Mouse (Mus musculus) T-helper 17 cell (primary cell): ENCODE measurements at regions not wholly inside any gene's neighbourhood (a gene's known extent, or its start where the extent isn't known, plus 50 kb on each side); places are given as distances from the start of the nearest gene placed in this dataset.

Source experiments
- in situ Hi-C, 2 experiments: fragments of 300-600 bp; cut with MboI, MseI; formaldehyde crosslinking; loops; 1 replicate in 1 of 2; 2 replicates in 1 of 2; pipeline ENCODE4 v1.15.1; 2025; ENCODE audit warnings: high pct_unique_total_duplicates in 2 of 2

GRCm38 (mm10) chr12:16191803-16192389 is 375.2 kb upstream of the Trib2 start:
- in situ Hi-C loops = loop anchor here in 1 of 2 experiments (5.0 kb wide), 1 partner anchor 95 kb away; no protein-coding TSS in a partner anchor

- in situ Hi-C loops = loop anchor here in 1 of 2 experiments (5.0 kb wide), 1 partner anchor 97 kb away; no protein-coding TSS in a partner anchor
These were observed 374.0 kb upstream of the Trib2 start for GRCm38 (mm10) chr12:16190706-16191105.

GRCm38 (mm10) chr12:16189441-16189840 is 372.7 kb upstream of the Trib2 start:
- in situ Hi-C loops = loop anchor here in 1 of 2 experiments (10.0 kb wide), 1 partner anchor 1605 kb away; no protein-coding TSS in a partner anchor

GRCm38 (mm10) chr12:16185976-16186515 is 369.3 kb upstream of the Trib2 start:
- in situ Hi-C loops = loop anchor here in 1 of 2 experiments (10.0 kb wide), 1 partner anchor 1609 kb away; no protein-coding TSS in a partner anchor

DNA sequence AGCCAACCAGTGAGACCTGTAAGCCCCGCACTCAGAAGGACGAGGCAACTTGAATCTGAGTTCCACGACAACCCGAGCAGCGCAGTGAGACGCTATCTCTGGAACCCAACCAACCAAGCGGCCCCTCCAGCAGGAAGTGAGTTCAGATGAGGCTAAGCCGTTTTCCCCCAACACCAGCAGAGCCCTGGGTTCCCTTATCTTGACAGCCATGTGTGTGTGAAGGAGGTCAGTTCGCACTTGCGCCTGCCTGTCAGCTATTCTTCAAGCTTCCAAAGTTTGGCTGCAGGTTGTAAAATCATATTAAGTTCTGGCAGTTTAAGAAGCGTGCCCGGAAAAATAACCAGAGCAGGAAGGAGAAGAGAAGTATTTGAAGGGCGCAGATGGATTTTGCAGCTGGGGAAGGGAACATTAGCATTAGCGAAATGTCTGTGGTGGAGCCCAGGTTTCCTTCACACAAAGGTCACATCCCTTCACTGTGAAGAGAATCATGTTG is 368.8 kb upstream of the Trib2 start:
- in situ Hi-C loops = loop anchor here in 1 of 2 experiments (10.0 kb wide), 1 partner anchor 1609 kb away; no protein-coding TSS in a partner anchor

GRCm38 (mm10) chr12:16183055-16183454 is 366.3 kb upstream of the Trib2 start:
- in situ Hi-C loops = loop anchor here in 1 of 2 experiments (10.0 kb wide), 1 partner anchor 1612 kb away; no protein-coding TSS in a partner anchor

DNA sequence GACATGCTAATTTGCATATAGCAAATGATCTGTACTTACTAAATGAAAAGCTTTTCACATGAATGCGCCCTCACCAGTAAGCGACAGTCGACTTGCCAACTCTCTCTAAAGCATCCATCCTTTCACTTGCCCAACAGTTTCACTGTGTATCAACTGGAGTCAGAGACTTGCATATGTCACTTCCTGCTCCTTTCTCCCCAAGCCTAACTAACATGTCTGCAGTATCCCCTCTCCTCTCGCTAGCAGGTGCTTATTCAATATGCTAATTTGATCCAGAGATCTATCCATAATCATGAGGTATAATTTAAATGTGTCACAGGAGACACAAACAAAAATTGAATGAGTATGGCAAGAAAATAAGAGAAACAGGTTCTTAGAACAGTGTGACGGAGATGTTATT is 364.9 kb upstream of the Trib2 start:
- in situ Hi-C loops = loop anchor here in 1 of 2 experiments (10.0 kb wide), 1 partner anchor 1613 kb away; no protein-coding TSS in a partner anchor

GRCm38 (mm10) chr12:16179897-16180296 is 363.2 kb upstream of the Trib2 start:
- in situ Hi-C loops = loop anchor here (10.0 kb wide), 2 partner anchors 365 to 1615 kb away; partner anchors contain the start of gene Trib2 (in 1 of the 2)

DNA sequence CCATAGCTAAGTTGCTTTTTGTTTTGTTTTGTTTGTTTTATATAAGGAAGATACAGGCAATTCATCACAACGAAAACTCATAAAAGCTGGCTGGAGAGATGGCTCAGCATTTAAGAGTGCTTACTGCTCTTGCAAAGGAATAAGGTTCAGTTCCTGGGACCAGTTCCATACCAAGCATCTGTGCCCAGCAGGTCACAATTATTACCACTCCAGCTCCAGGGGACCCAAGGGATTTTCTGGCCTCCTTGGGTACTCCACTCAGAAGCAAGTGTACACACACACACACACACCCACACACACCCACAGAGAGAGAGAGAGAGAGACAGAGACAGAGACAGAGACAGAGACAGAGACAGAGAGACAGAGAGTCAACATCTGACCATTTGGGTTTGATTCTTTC is 359.6 kb upstream of the Trib2 start:
- in situ Hi-C loops = loop anchor here in 1 of 2 experiments (10.0 kb wide), 1 partner anchor 362 kb away; the partner anchor contains the start of gene Trib2

GRCm38 (mm10) chr12:16172176-16172575 is 355.5 kb upstream of the Trib2 start:
- in situ Hi-C loops = loop anchor here in 1 of 2 experiments (5.0 to 10.0 kb wide), 2 partner anchors 35 to 357 kb away; partner anchors contain the start of gene Trib2

DNA sequence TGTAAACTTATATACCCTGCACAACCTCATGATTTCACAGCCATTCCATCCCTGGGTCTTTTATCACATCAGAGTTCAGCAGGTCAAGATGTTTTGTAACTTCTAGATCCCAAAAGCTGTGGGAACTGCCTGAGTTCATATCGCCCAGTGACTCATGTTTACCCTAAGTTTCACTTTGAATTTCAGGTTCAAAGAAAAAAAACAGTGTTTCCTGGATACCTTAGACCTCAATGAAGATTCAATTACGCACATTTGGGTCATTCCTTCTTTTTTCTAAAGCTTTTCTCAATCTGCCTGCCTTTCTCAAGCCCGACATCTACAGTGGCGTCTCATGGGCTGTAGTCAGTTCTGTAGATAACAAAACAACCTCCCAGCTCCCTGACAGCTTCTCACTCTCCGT is 354.9 kb upstream of the Trib2 start:
- in situ Hi-C loops = loop anchor here in 1 of 2 experiments (5.0 to 10.0 kb wide), 2 partner anchors 36 to 357 kb away; partner anchors contain the start of gene Trib2

DNA sequence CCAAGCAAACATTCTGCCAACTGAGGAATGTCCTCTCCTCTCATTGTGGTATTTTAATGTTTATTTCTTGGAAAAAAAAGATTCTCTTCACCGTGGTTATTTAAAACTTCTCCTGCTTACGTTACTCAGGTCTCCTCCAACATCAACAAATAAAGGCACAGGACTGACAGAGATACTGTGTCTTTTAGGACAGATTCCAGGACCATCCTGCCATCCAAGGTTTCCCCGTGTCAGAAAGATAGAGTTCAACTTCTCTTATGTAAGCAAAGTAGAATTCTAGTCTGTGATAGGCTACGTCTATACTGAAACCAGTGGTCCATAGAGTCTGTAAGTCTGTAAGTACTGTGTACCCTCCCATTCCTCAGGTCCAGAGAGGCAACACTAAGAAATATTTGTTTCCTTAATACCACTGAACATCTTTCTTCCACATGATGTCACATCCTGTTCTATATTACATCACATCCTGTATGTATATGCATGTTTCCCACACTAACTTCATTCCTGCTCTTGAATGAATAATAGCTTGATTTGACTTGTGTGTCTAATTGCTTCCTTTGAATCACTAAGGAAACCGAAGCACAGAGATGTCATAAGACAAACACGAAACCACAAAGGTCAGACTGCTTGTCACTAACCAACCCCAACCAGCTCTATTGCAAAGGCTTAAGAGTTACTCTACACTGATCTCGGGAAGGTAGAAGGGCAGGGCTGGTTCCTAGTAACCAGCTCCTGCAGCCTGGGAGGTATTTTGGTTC is 353.2 kb upstream of the Trib2 start:
- in situ Hi-C loops = loop anchor here in 1 of 2 experiments (5.0 to 10.0 kb wide), 4 partner anchors 37 to 362 kb away; partner anchors contain the start of gene Trib2

DNA sequence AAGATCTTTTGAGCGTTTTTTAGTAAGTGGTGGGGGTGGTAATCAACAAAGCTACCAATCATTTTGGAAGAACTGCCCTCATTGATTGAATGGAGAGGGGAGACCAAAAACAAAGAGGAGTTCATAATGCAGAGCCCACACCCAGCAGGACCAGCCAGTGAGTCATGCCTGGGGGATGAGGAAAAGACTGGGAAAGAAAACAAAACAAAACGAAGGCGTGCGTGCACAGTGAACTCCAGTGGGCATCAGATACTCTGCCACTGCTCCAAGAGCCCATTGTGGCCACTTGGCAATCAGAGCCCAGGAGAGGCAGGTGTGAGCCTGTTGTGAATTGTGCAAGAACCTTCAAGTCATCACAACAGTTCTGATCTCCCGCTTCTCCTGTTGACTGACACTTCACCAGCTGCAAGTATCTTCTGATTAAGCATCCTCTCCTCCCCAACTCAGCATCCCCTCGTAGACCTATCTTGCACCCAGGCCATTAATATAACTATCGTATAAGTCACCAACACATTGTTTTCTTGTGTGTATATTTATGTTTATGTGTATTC is 351.1 kb upstream of the Trib2 start:
- in situ Hi-C loops = loop anchor here in 1 of 2 experiments (5.0 kb wide), 2 partner anchors 166 to 364 kb away; no protein-coding TSS in a partner anchor

GRCm38 (mm10) chr12:16165126-16165525 is 348.4 kb upstream of the Trib2 start:
- in situ Hi-C loops = loop anchor here in 1 of 2 experiments (5.0 kb wide), 2 partner anchors 163 to 367 kb away; no protein-coding TSS in a partner anchor

- in situ Hi-C loops = no loop called here
These were observed 345.2 kb upstream of the Trib2 start for GRCm38 (mm10) chr12:16161947-16162346.

GRCm38 (mm10) chr12:16157896-16158295 is 341.2 kb upstream of the Trib2 start:
- in situ Hi-C loops = no loop called here

GRCm38 (mm10) chr12:16155791-16156558 is 339.3 kb upstream of the Trib2 start:
- in situ Hi-C loops = no loop called here

- in situ Hi-C loops = no loop called here
These were observed 337.5 kb upstream of the Trib2 start for GRCm38 (mm10) chr12:16154256-16154655.

DNA sequence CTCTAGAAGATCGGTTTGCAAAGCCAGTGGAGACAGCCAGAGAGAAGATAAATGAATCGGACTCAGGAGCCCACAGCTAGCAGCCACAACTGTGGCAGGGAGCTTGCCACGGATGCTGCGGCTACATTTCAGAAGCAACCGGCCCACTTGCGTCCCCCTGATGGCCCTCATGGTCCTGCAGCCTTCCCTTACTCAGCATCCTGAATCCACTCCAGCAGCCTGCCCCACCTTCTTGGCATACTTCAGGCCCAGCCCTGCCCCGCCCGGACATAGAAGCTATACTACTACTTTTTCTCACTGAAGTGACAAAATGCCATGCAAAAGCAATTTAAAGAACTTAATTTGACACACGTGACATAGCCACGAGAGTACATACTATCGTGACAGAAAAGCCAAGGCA is 335.4 kb upstream of the Trib2 start:
- in situ Hi-C loops = no loop called here

DNA sequence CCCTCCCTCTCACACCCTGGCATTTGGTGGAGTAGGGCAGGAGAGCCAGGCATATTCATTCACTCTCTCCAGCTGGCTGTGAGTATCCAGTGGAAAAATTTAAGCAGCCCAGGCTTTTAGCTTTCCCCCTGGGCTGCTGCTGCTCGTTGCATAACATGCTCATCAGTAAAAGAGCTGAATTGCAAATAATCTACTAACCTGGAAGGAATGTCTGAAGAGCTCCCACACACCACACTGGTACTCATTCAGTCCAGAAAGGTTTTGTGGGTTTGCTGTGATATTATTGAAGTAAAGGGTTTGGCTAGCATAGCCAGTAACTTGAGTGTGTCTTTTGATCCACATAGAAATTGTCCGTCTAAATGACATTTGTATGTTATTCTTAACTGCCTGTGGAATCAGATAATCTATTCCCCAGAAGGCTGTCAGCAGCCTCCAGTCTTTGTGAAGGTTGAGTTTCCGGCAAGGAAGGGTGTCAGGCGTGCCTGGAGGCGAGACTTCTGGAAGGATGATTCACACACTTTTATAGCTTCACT is 334.5 kb upstream of the Trib2 start:
- in situ Hi-C loops = no loop called here
